Mouse (Mus musculus) MEL (cell line): ENCODE measurements at regions not wholly inside any gene's neighbourhood (a gene's known extent, or its start where the extent isn't known, plus 50 kb on each side); places are given as distances from the start of the nearest gene placed in this dataset.

ENCODE experiments used
- DNase-seq: peaks from one replicate; pipeline ENCODE4 v3.0.0; 2011; ENCODE audit warnings: low read depth, low spot score
- H3K27ac ChIP-seq: 2 replicates; pipeline ENCODE4 v1.5.1; 2012; ENCODE audit warnings: low read depth, mild to moderate bottlenecking, control low read depth, low read length, moderate library complexity; ENCODE audit not compliant: control insufficient read depth
- H3K27me3 ChIP-seq, 2 experiments: fragments of 150-350 bp in 1 of 2; sonication (generic) in 1 of 2; 2 replicates each; pipeline ENCODE4 v1.6.1; 2012; ENCODE audit warnings: low read length in 2 of 2, mild to moderate bottlenecking in 2 of 2, improper control_type of control experiment in 1 of 2, moderate library complexity in 1 of 2; ENCODE audit not compliant: insufficient read depth in 2 of 2, control insufficient read depth in 1 of 2
- H3K36me3 ChIP-seq, 2 experiments: 2 replicates each; pipeline ENCODE4 v1.6.1; 2012 to 2014; ENCODE audit warnings: low read length in 2 of 2, improper control_type of control experiment in 1 of 2, inconsistent platforms in 1 of 2, mild to moderate bottlenecking in 1 of 2; ENCODE audit not compliant: insufficient read depth in 2 of 2, control insufficient read depth in 1 of 2
- H3K4me1 ChIP-seq, 2 experiments: fragments of 150-350 bp in 1 of 2; sonication (generic) in 1 of 2; 2 replicates each; pipeline ENCODE4 v1.6.1; 2012; ENCODE audit warnings: low read length in 2 of 2, improper control_type of control experiment in 1 of 2, mild to moderate bottlenecking in 1 of 2; ENCODE audit not compliant: insufficient read depth in 2 of 2, control insufficient read depth in 1 of 2
- H3K4me3 ChIP-seq, 2 experiments: fragments of 150-350 bp in 1 of 2; sonication (generic) in 1 of 2; 2 replicates each; pipeline ENCODE4 v1.5.1; 2012; ENCODE audit warnings: low read depth in 2 of 2, low read length in 2 of 2, mild to moderate bottlenecking in 2 of 2, moderate library complexity in 2 of 2, control low read depth in 1 of 2, improper control_type of control experiment in 1 of 2; ENCODE audit not compliant: control insufficient read depth in 1 of 2, insufficient read depth in 1 of 2
- H3K79me2 ChIP-seq: 2 replicates; pipeline ENCODE4 v1.6.1; 2012; ENCODE audit warnings: mild to moderate bottlenecking, low read length, moderate library complexity; ENCODE audit not compliant: control insufficient read depth, poor library complexity, insufficient read depth
- H3K9ac ChIP-seq: 2 replicates; pipeline ENCODE4 v1.6.1; 2012; ENCODE audit warnings: low read depth, mild to moderate bottlenecking, control low read depth, low read length, moderate library complexity; ENCODE audit not compliant: control insufficient read depth, poor library complexity, severe bottlenecking
- H3K9me3 ChIP-seq: fragments of 150-350 bp; sonication (generic); replicated peaks from 2 replicates; pipeline ENCODE4 v1.6.1; 2012; ENCODE audit warnings: mild to moderate bottlenecking, low read length, improper control_type of control experiment, moderate library complexity; ENCODE audit not compliant: insufficient read depth
- CHD1 ChIP-seq: IDR thresholded peaks from 2 replicates; pipeline ENCODE4 v1.6.1; 2012; ENCODE audit warnings: low read depth, mild to moderate bottlenecking, inconsistent platforms, low read length, improper control_type of control experiment
- CTCF ChIP-seq, 3 experiments: IDR thresholded peaks in 2 of 3; conservative IDR thresholded peaks in 1 of 3; 2 replicates each; pipeline ENCODE4 v1.5.1; 2011 to 2012; ENCODE audit warnings: low read length in 3 of 3, low read depth in 2 of 3, mild to moderate bottlenecking in 2 of 3, improper control_type of control experiment in 1 of 3, inconsistent platforms in 1 of 3, mixed read lengths in 1 of 3, moderate library complexity in 1 of 3; ENCODE audit not compliant: control insufficient read depth in 1 of 3, insufficient read depth in 1 of 3, poor library complexity in 1 of 3, severe bottlenecking in 1 of 3
- E2F4 ChIP-seq: IDR thresholded peaks from 2 replicates; pipeline ENCODE4 v1.6.1; 2011; ENCODE audit warnings: low read depth, low read length, improper control_type of control experiment, borderline replicate concordance
- ELF1 ChIP-seq: IDR thresholded peaks from 2 replicates; pipeline ENCODE4 v1.6.1; 2014; ENCODE audit warnings: low read depth, mild to moderate bottlenecking, inconsistent platforms, low read length, improper control_type of control experiment, moderate library complexity
- ETS1 ChIP-seq: IDR thresholded peaks from 2 replicates; pipeline ENCODE4 v1.6.1; 2012; ENCODE audit warnings: low read depth, mild to moderate bottlenecking, inconsistent platforms, low read length, improper control_type of control experiment, moderate library complexity
- GABPA ChIP-seq: IDR thresholded peaks from 2 replicates; pipeline ENCODE4 v1.6.1; 2012; ENCODE audit warnings: low read depth, mild to moderate bottlenecking, inconsistent platforms, low read length, improper control_type of control experiment, moderate library complexity
- HCFC1 ChIP-seq: IDR thresholded peaks from 2 replicates; pipeline ENCODE4 v1.6.1; 2012; ENCODE audit warnings: low read depth, mild to moderate bottlenecking, inconsistent platforms, low read length, improper control_type of control experiment, moderate library complexity
- JUND ChIP-seq: IDR thresholded peaks from 2 replicates; pipeline ENCODE4 v1.6.1; 2011; ENCODE audit warnings: low read depth, mild to moderate bottlenecking, improper control_type of control experiment, low read length
- MAFK ChIP-seq: IDR thresholded peaks from 2 replicates; pipeline ENCODE4 v1.6.1; 2011; ENCODE audit warnings: low read depth, mild to moderate bottlenecking, low read length, improper control_type of control experiment, borderline replicate concordance
- MEF2A ChIP-seq: IDR thresholded peaks from 2 replicates; pipeline ENCODE4 v1.6.1; 2014; ENCODE audit warnings: low read depth, mild to moderate bottlenecking, inconsistent platforms, low read length, improper control_type of control experiment; ENCODE audit not compliant: poor library complexity, insufficient replicate concordance, severe bottlenecking; ENCODE audit errors: extremely low read depth
- MYB ChIP-seq: IDR thresholded peaks from 2 replicates; pipeline ENCODE4 v1.6.1; 2011; ENCODE audit warnings: mild to moderate bottlenecking, low read depth, low read length, improper control_type of control experiment
- NELFE ChIP-seq: IDR thresholded peaks from 2 replicates; pipeline ENCODE4 v1.6.1; 2011; ENCODE audit warnings: low read depth, low read length, improper control_type of control experiment
- NRF1 ChIP-seq: IDR thresholded peaks from 2 replicates; pipeline ENCODE4 v1.6.1; 2014; ENCODE audit warnings: low read depth, mild to moderate bottlenecking, inconsistent platforms, low read length, improper control_type of control experiment, moderate library complexity; ENCODE audit not compliant: poor library complexity, insufficient read depth, severe bottlenecking
- POLR2A ChIP-seq, 2 experiments: IDR thresholded peaks; 2 replicates each; pipeline ENCODE4 v1.6.1; 2011 to 2012; ENCODE audit warnings: low read length in 2 of 2, mild to moderate bottlenecking in 2 of 2, control low read depth in 1 of 2, improper control_type of control experiment in 1 of 2, low read depth in 1 of 2, moderate library complexity in 1 of 2; ENCODE audit not compliant: control insufficient read depth in 1 of 2, insufficient read depth in 1 of 2, poor library complexity in 1 of 2
- POLR2AphosphoS5 ChIP-seq: IDR thresholded peaks from 2 replicates; pipeline ENCODE4 v1.6.1; 2012; ENCODE audit warnings: low read depth, borderline replicate concordance, mild to moderate bottlenecking, inconsistent platforms, low read length, moderate library complexity, mixed read lengths
- TCF12 ChIP-seq: IDR thresholded peaks from 2 replicates; pipeline ENCODE4 v1.6.1; 2014; ENCODE audit warnings: low read depth, mild to moderate bottlenecking, inconsistent platforms, low read length, improper control_type of control experiment, moderate library complexity
- ZNF384 ChIP-seq: IDR thresholded peaks from 2 replicates; pipeline ENCODE4 v1.6.1; 2012; ENCODE audit warnings: low read depth, mild to moderate bottlenecking, inconsistent platforms, low read length, improper control_type of control experiment

- Histone ChIP-seq H3K4me3 (no peak overlapping the region), H3K36me3 (no peaks in the 10 kb centered on the region), H3K27me3 (no peaks in the 10 kb centered on the region), H3K27ac (no peak overlapping the region), H3K4me1 (no peaks in the 10 kb centered on the region), H3K9ac (no peak overlapping the region), H3K79me2 (no peaks in the 10 kb centered on the region), H3K9me3 (no peaks in the 10 kb centered on the region)
- no peak for DNase-seq
- TF ChIP-seq POLR2A (IDR thresholded peaks at IDR 0.05; ENCODE audit: control insufficient read depth in 1 of 2, insufficient read depth in 1 of 2, low read depth in 1 of 2, low read length in 2 of 2, poor library complexity in 1 of 2) (no peak), CTCF (IDR thresholded peaks at IDR 0.05 in 2 of 3, conservative IDR thresholded peaks at IDR 0.05 in 1 of 3; ENCODE audit: control insufficient read depth in 1 of 3, insufficient read depth in 1 of 3, low read depth in 2 of 3, low read length in 3 of 3, poor library complexity in 1 of 3, severe bottlenecking in 1 of 3) (no peak), ELF1 (no peak)
Observed at GRCm38 (mm10) chr1:55865274-55865673, 459.6 kb downstream of the Plcl1 start.

DNA sequence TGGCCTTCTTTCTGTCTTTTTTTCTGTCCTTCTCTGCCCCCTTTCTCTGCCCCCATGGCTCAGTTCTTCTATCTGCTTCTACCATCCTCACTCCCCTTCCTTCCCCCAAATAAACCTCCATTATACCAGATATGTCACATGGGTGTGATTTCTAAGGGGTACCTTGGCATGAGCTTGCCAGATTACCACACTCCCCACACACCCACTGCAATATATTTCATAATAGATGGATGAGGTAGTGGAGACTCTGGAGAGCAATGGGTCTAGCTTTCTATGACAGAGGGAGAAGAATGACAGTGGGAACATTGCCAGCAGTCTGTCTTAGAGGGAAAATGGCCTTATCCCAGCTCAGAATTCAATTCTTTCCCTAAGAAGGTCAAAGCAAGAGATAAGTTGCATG lies 461.0 kb downstream of the Plcl1 start:
- Histone ChIP-seq H3K9ac (no peak overlapping the region), H3K36me3 (no peaks in the 10 kb centered on the region), H3K27ac (no peak overlapping the region), H3K27me3 (no peaks in the 10 kb centered on the region), H3K4me1 (no peaks in the 10 kb centered on the region), H3K9me3 (no peaks in the 10 kb centered on the region), H3K79me2 (no peaks in the 10 kb centered on the region), H3K4me3 (no peak overlapping the region)
- TF ChIP-seq ETS1 (no peak), MYB (no peak), ZNF384 (no peak), NELFE (no peak), CTCF (IDR thresholded peaks at IDR 0.05 in 2 of 3, conservative IDR thresholded peaks at IDR 0.05 in 1 of 3; ENCODE audit: control insufficient read depth in 1 of 3, insufficient read depth in 1 of 3, low read depth in 2 of 3, low read length in 3 of 3, poor library complexity in 1 of 3, severe bottlenecking in 1 of 3) (no peak), E2F4 (no peak), NRF1 (no peak), JUND (no peak), POLR2AphosphoS5 (no peak), CHD1 (no peak), MAFK (no peak), TCF12 (no peak), HCFC1 (no peak), MEF2A (no peak), GABPA (no peak)
- no peak for DNase-seq
